Mouse (Mus musculus): ENCODE results near the gene Prlhr. TPM values are rescaled to one million over a fixed set of nuclear protein-coding genes. Genes with fewer than 3 reads are reported as not detected.
A peak's percentile ranks its signal among the peaks of the same experiment; 100 is the strongest.

Prlhr gene
- total RNA-seq, 2 experiments from 2014 or later: not detected

- peak; percentile 59; the same call in 1 of the 2 replicates for ATAC-seq (replicated peaks; ENCODE audit: low FRiP score, poor library complexity, severe bottlenecking)
These were observed 30.4 kb downstream of the Prlhr start for GRCm38 (mm10) chr19:60437566-60438241.

- no peak for ATAC-seq (replicated peaks; ENCODE audit: low FRiP score, poor library complexity, severe bottlenecking)
These were observed 35.6 kb downstream of the Prlhr start for GRCm38 (mm10) chr19:60432347-60433129.

GRCm38 (mm10) chr19:60417611-60418010 lies 50.5 kb downstream of the Prlhr start:
- no peak for ATAC-seq (replicated peaks; ENCODE audit: low FRiP score, poor library complexity, severe bottlenecking)

Other genes starting within 250 kb of the Prlhr start
- gene Fam204a, start 241.6 kb downstream of the Prlhr start, total RNA-seq (2015; ENCODE audit: low replicate concordance): 16.9 and 23.9 TPM in 2 replicates
- 23.0 and 42.0 TPM in 2 replicates for gene Fam204a, start 241.6 kb downstream of the Prlhr start, total RNA-seq (2017; ENCODE audit: low replicate concordance)
- gene Cacul1, start 112.7 kb upstream of the Prlhr start, total RNA-seq (2015; ENCODE audit: low replicate concordance): 9.0 and 24.3 TPM in 2 replicates
- 6.8 and 16.2 TPM in 2 replicates for gene Cacul1, start 112.7 kb upstream of the Prlhr start, total RNA-seq (2017; ENCODE audit: low replicate concordance)

Data from erythroid progenitor cell, adult 5-6 weeks (primary cell).